Mouse (Mus musculus): Measurements from ENCODE around the gene Rab44.

The Rab44 gene

DNA sequence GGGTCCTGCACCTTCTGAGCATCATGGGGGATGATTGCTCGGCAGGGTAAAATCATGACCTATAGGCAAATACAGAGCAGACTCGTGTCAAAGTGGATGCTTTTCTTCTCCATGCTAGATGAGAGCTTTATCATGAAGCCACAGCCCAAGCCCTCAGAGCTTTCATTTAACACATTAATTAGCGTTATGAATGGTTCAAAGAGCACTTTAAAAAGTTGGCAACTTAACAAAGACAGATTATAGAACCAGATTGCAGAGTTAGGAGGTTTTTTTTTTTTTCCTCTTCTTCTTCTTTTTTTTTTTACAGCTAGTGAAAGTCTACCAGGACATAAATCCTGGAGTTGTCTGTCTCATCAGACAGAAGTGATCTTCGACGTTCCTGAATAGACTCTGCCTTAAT, 15.4 kb downstream of the Rab44 start:
- DNase-seq (ENCODE audit: low spot score in 2 of 2) = no peak

DNA sequence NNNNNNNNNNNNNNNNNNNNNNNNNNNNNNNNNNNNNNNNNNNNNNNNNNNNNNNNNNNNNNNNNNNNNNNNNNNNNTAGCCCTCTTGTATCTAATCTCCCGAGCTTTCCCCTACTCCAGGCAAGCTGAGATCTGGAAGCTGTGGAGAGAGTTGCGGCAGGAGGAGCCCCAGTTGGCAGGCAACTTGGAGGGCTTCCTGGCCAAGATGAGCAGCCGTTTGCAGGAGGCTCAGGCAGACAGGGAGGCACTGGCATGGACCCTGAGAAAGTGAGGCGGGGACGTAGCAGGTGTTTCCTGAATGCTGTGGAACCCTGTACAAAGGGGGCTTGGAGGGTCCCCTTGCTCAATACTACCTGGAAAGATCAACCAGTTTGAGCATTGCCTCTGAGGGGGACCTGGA, 21.1 kb downstream of the Rab44 start:
- DNase-seq (ENCODE audit: low spot score in 2 of 2) = no peak

GRCm38 (mm10) chr17:29136236-29136635, 22.3 kb downstream of the Rab44 start:
- DNase-seq (ENCODE audit: low spot score in 2 of 2) = peak in 1 of 2 experiments; percentile 48

DNA sequence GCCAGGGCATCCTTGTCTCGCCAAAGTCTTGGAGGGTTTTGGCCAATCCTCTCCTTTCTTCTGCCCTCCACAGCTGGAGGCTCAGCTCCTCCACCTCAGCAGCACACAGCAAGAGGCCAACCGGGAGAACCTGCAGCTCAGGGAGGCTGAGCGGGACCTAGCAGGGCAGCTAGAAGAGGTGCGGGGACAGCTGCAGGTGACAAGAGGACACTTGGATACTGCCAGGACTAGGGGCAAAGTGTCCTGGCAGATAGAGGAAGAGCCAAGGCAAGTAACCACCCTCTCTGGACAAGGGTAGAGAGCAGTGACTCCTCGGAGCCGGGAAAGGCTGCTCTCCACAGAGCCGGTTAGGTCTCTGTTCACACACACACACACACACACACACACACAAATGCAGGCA, 24.0 kb downstream of the Rab44 start:
- DNase-seq (ENCODE audit: low spot score in 2 of 2) = no peak

DNA sequence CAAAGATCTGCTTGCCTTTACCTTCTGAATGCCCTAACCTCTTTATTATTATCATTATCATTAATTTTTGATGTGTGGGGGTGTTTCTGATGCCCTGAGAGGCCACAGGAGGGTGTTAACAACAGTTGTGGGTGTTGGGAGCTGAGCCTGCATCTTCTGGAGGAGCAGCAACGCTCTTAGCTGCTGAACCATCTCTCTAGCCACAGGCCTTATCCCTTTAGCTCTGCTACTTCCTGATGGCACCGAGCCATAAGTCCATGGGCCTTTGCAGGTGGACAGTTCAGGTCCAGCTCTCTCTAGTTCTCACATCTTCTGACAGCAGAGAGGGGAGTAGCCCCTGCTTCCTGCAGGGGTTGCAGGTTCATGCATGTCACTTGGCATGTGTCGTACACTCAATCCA, 27.6 kb downstream of the Rab44 start:
- DNase-seq (ENCODE audit: low spot score in 2 of 2) = no peak

- no peak for DNase-seq (ENCODE audit: low spot score in 2 of 2)
Observed at GRCm38 (mm10) chr17:29143266-29143665, 29.3 kb downstream of the Rab44 start.

DNA sequence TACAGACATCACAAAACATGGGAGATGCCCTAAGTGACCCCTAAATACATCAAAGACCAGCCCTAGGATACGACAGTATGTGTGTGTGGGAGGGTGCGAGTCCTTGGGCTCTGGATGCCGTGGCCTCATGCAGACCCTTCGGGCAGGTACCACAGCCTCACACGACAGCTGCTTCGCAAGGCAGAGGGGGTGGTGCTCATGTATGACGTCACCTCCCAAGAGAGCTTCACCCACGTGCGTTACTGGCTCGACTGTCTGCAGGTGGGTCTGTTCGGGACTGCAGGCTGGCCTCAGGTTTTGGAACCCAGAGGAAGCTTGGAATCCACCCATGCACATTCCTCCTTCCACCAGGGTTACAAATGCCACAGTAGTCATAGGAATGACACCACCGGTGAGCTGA, 31.2 kb downstream of the Rab44 start:
- DNase-seq (ENCODE audit: low spot score in 2 of 2) = no peak

DNA sequence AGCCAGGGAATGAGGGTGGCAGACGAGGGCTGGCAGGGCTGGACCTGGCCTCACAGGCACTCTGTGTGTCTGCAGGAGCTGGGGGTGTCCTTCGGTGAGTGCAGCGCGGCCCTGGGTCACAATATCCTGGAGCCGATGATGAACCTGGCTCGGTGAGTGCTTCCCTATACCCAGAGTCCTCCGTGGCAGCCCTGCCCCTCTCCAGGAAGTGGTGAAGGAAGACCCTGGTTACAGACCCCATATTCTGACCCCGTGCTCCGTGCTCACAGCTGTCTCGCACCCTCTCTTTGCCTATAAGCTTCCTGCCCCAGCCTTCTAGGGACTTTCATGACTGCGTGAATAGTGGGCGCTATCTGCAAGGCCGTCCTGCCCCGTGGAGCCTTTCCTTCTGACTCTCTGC, 33.3 kb downstream of the Rab44 start:
- no peak for DNase-seq (ENCODE audit: low spot score in 2 of 2)

GRCm38 (mm10) chr17:29147773-29148172, 33.8 kb downstream of the Rab44 start:
- no peak for DNase-seq (ENCODE audit: low spot score in 2 of 2)

DNA sequence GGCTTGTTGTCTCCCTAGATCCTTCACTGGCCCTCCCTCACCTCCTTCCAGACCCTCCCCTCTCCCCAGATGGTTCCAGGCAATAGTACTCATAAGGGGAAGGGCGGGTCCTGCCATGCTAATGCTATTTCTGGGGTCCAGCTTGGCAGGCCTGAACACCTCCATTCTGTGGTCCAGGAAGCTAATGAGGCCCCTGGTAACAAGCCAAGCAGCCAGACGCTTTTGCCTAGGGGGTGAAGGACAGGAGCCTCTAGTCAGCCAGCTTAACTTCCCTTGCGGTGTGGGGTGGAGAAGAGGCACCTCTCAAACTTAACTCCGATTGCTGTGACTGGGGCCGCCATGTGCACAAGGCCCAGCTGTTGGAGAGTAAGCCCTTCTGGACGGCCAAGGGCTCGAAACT, 35.8 kb downstream of the Rab44 start:
- DNase-seq (ENCODE audit: low spot score in 2 of 2) = no peak

DNA sequence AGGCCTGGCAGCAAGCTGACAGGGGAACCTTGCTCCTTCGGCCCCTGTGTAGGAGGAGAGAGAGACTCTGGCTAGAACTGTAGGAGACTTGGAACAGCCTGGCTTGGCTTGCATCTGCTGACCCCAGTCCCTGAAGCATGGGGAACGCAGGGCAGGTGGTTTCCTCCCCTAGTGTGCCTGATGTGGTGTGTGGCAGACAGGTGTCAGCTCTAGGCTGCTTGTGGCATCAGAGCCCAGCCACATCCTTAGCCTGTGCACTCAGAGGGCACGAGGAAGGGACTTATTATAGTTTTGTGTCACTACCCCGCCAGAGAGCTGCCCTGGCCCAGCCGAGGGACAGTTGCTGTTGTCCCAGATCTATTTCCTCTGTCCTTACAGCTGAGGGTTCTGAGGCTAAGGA, 38.6 kb downstream of the Rab44 start:
- DNase-seq (ENCODE audit: low spot score in 2 of 2) = no peak

GRCm38 (mm10) chr17:29154247-29154646, 40.3 kb downstream of the Rab44 start:
- no peak for DNase-seq (ENCODE audit: low spot score in 2 of 2)

- DNase-seq (ENCODE audit: low spot score in 2 of 2) = peak; percentile 55 to 70
Observed at GRCm38 (mm10) chr17:29155355-29156135, 41.6 kb downstream of the Rab44 start.

GRCm38 (mm10) chr17:29156396-29156795, 42.5 kb downstream of the Rab44 start:
- DNase-seq (ENCODE audit: low spot score in 2 of 2) = peak in 1 of 2 experiments; percentile 25

GRCm38 (mm10) chr17:29156866-29157265, 42.9 kb downstream of the Rab44 start:
- DNase-seq (ENCODE audit: low spot score in 2 of 2) = no peak

DNA sequence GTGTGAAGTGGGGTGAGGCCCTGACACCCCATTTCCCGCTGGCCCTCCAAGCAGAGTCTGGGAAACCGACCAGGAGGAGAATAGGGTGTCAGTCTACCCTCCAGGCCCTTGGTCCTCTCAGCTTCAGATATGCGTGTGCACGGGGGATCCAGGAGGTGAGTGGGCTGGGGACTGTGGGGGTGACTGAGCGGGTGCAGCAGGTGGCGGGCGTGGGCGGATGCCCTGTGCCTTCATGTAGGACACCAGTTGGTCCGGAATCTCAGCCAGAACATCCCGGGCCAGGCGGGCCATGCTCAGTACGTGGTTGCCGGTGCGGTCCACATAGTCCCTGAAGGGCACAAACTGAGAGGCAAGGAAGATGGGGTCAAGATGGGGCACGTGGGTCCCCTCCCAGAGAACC, 45.0 kb downstream of the Rab44 start:
- DNase-seq (ENCODE audit: low spot score in 2 of 2) = no peak

DNA sequence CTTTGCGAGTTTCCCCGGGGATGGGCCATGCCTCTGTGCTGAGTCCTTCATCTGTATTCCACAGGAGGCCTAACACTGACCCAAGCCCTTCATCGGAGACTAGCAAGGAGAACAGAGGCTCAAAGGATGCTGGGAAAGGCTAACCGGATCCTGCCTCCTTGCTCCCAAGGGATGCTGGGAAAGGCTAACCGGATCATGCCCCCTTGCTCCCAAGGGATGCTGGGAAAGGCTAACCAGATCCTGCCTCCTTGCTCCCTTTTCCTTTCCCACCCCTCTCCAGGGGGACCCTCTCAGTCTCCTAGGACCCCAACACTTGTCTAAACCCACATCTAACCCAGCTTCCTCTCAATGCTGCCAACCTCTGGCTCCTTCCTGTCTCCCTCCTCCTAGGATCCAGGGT, 45.4 kb downstream of the Rab44 start:
- DNase-seq (ENCODE audit: low spot score in 2 of 2) = no peak

DNA sequence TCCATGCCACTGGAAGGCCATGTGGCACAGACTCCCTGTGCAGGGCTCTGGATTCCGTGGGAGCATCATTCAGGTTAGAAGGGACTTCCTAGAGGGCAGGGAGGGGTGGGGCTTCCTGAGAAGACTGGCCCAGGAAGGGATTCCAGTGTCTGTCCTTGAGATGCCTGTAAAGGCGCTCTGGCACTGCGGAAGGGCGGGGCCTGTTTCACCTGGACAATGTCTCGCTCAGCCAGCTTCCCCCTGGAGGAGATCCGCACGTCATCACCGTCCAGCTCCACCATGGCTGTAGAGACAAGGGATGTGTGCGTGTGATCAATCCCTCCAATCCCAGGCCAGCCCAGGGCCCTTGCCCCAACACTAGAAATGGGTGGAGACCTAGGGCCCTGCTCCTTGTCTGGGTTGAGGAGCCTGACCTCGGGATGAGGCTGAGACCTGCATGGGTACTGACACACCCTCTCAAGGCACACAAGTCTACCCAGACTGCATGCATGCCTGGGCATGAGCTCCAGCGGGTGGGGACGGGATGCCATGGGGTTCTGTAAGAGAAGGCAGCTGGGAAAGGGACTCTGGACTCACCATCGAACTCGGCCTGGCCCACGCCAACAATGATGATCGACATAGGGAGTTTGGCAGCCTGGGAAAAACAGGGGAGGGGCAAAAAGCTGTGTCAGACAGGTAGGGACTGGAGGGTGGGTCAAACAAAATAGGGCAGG, 46.0 kb downstream of the Rab44 start:
- no peak for DNase-seq (ENCODE audit: low spot score in 2 of 2)

GRCm38 (mm10) chr17:29162334-29162733, 48.4 kb downstream of the Rab44 start:
- no peak for DNase-seq (ENCODE audit: low spot score in 2 of 2)

GRCm38 (mm10) chr17:29164469-29165111, 50.6 kb downstream of the Rab44 start:
- DNase-seq (ENCODE audit: low spot score in 2 of 2) = no peak

GRCm38 (mm10) chr17:29165452-29165851, 51.5 kb downstream of the Rab44 start:
- no peak for DNase-seq (ENCODE audit: low spot score in 2 of 2)

- no peak for DNase-seq (ENCODE audit: low spot score in 2 of 2)
Observed at GRCm38 (mm10) chr17:29165967-29166578, 52.1 kb downstream of the Rab44 start.
